Mouse (Mus musculus) cortical plate, adult 2 months (tissue): ENCODE results near the gene Gm6169.

ENCODE experiments used
- CTCF ChIP-seq: fragments of 200-500 bp; IDR thresholded peaks from 2 replicates; pipeline ENCODE4 v1.5.1; 2011; ENCODE audit warnings: mild to moderate bottlenecking, control low read depth, low read length; ENCODE audit not compliant: insufficient read depth; ENCODE audit errors: extremely low read depth
- POLR2A ChIP-seq: fragments of 200-500 bp; IDR thresholded peaks from 2 replicates; pipeline ENCODE4 v1.6.1; 2011; ENCODE audit warnings: mild to moderate bottlenecking, low read length, control low read depth; ENCODE audit not compliant: insufficient read depth; ENCODE audit errors: extremely low read depth

- TF ChIP-seq POLR2A (no peak), CTCF (no peak)
Observed at GRCm38 (mm10) chr13:97082432-97082831, 16.6 kb downstream of the Gm6169 start.
